In the genomic region with DNA sequence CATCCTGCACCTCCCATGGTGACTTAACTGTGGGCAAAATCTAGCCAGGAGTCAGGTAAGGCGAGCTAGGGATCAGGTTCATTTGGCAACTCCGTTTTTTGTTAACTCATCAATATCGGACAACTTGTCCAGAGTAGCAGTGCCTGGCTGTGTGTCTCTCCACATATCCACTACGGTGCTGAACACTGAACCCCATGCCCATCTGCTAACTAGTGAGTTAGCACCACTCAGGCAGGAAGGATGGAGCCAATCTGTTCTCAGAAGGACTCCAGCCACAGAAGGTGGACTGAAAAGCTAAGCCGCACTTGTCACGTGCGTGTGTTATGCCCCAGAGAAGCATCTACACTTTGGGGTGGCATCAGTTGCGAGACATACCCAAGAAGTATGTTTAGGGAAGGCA, we compare ENCODE assay signal across 16 mouse cellular contexts.
DNase-seq lines count a peak whose midpoint lies in the region; ATAC-seq and TF ChIP-seq lines count a peak whose summit lies in the region.
"Had no signal": no experiment of that assay in that cellular context is flagged by ENCODE, and none has a peak within 500 bp of the region (broad histone marks: within the 10 kb centered on the region; RNA-seq: fewer than 3 reads in every experiment).

No protein-coding gene starts in this region.

- no peaks in the 10 kb centered on the region for H3K9me3 ChIP-seq in hindbrain, embryonic 10.5 days
- H3K9me3 ChIP-seq in hindbrain, embryonic 16.5 days (ENCODE audit: control insufficient read depth, low read length), result no peaks in the 10 kb centered on the region
- no peaks in the 10 kb centered on the region for H3K9me3 ChIP-seq in embryonic facial prominence, embryonic 12.5 days
- H3K9me3 ChIP-seq in limb, embryonic 15.5 days, result no peaks in the 10 kb centered on the region
- H3K9me3 ChIP-seq: forebrain, embryonic 10.5 days; heart, embryonic 10.5 days; liver, embryonic 13.5 days; midbrain, embryonic 12.5 days had no signal

- no peaks in the 10 kb centered on the region; the same call in 1 of the 2 replicates for H3K27me3 ChIP-seq in hindbrain, embryonic 10.5 days (ENCODE audit: insufficient read depth, poor library complexity, severe bottlenecking)
- no peaks in the 10 kb centered on the region for H3K27me3 ChIP-seq in hindbrain, embryonic 16.5 days (replicated peaks; ENCODE audit: control insufficient read depth, insufficient read depth, low read length)
- no peaks in the 10 kb centered on the region for H3K27me3 ChIP-seq in embryonic facial prominence, embryonic 12.5 days
- peaks cover 36% of the 10 kb centered on the region for H3K27me3 ChIP-seq in limb, embryonic 15.5 days
- H3K27me3 ChIP-seq: liver, embryonic 13.5 days; midbrain, embryonic 12.5 days had no signal

- no peak for ATAC-seq in hindbrain, embryonic 16.5 days
- ATAC-seq in embryonic facial prominence, embryonic 12.5 days (ENCODE audit: insufficient number of reproducible peaks, insufficient read depth, low FRiP score, low TSS enrichment), result no peak
- no peak for ATAC-seq in limb, embryonic 15.5 days (ENCODE audit: insufficient number of reproducible peaks, low FRiP score, low TSS enrichment, low read depth)
- ATAC-seq: Patski had no signal

- no peak overlapping the region for H3K4me2 ChIP-seq in hindbrain, embryonic 16.5 days (ENCODE audit: low read length)
- no peak overlapping the region for H3K4me2 ChIP-seq in embryonic facial prominence, embryonic 12.5 days (replicated peaks)
- H3K4me2 ChIP-seq in limb, embryonic 15.5 days, result no peak overlapping the region
- H3K4me2 ChIP-seq: liver, embryonic 13.5 days; midbrain, embryonic 12.5 days had no signal

- H3K4me1 ChIP-seq in hindbrain, embryonic 10.5 days (replicated peaks), result peaks cover 24% of the 10 kb centered on the region
- H3K4me1 ChIP-seq in hindbrain, embryonic 16.5 days (ENCODE audit: control insufficient read depth, insufficient read depth, low read depth, low read length), result peaks cover 2% of the 10 kb centered on the region
- H3K4me1 ChIP-seq in embryonic facial prominence, embryonic 12.5 days, result peaks cover 6% of the 10 kb centered on the region; the same call in 1 of the 2 replicates
- peaks cover 14% of the 10 kb centered on the region; the same call in 1 of the 2 replicates for H3K4me1 ChIP-seq in limb, embryonic 15.5 days
- H3K4me1 ChIP-seq: liver, embryonic 13.5 days had no signal

- peak overlapping the region; percentile 76 for H3K27ac ChIP-seq in hindbrain, embryonic 10.5 days
- no peak overlapping the region for H3K27ac ChIP-seq in hindbrain, embryonic 16.5 days (ENCODE audit: low read depth, low read length)
- no peak overlapping the region for H3K27ac ChIP-seq in left cerebral cortex, adult 2 months
- H3K27ac ChIP-seq in embryonic facial prominence, embryonic 12.5 days, result peak overlapping the region; percentile 69
- peak overlapping the region; percentile 57; the same call in 1 of the 2 replicates for H3K27ac ChIP-seq in limb, embryonic 15.5 days
- H3K27ac ChIP-seq: heart, embryonic 10.5 days; liver, embryonic 13.5 days; midbrain, embryonic 12.5 days had no signal

- 85% methylated on average over 8 of the region's 8 CpGs for WGBS in hindbrain, embryonic 10.5 days
- 82% methylated on average over 8 of the region's 8 CpGs for WGBS in hindbrain, embryonic 16.5 days
- WGBS in embryonic facial prominence, embryonic 12.5 days, result 88% methylated on average over 8 of the region's 8 CpGs
- WGBS in limb, embryonic 15.5 days, result 89% methylated on average over 8 of the region's 8 CpGs

- H3K9ac ChIP-seq in hindbrain, embryonic 16.5 days (ENCODE audit: low read depth, low read length), result no peak overlapping the region
- H3K9ac ChIP-seq in embryonic facial prominence, embryonic 12.5 days, result no peak overlapping the region
- no peak overlapping the region for H3K9ac ChIP-seq in limb, embryonic 15.5 days
- H3K9ac ChIP-seq: liver, embryonic 13.5 days; midbrain, embryonic 12.5 days had no signal

- TF ChIP-seq CTCF in left cerebral cortex, adult 2 months (IDR thresholded peaks at IDR 0.05), result no peak

- no peak overlapping the region for H3K4me3 ChIP-seq in hindbrain, embryonic 10.5 days
- H3K4me3 ChIP-seq in hindbrain, embryonic 16.5 days (ENCODE audit: low read length), result no peak overlapping the region
- H3K4me3 ChIP-seq in left cerebral cortex, adult 2 months, result no peak overlapping the region
- H3K4me3 ChIP-seq in embryonic facial prominence, embryonic 12.5 days, result no peak overlapping the region
- H3K4me3 ChIP-seq in limb, embryonic 15.5 days, result no peak overlapping the region
- H3K4me3 ChIP-seq: forebrain, embryonic 10.5 days; heart, embryonic 10.5 days; liver, embryonic 13.5 days; midbrain, embryonic 12.5 days had no signal

- DNase-seq in hindbrain, embryonic 10.5 days (ENCODE audit: low spot score), result no peak
- peak; percentile 21 for DNase-seq in left cerebral cortex, postnatal 4 days
- no peak for DNase-seq in left cerebral cortex, adult 2 months (ENCODE audit: extremely low spot score in 1 of 2, low spot score in 2 of 2)
- no peak for DNase-seq in urinary bladder, adult 18-20 months (ENCODE audit: low spot score in 2 of 2)
- DNase-seq: adrenal gland, postnatal 36 days; kidney, adult 9 months; liver, embryonic 13.5 days; lung, adult 2 months; lung, postnatal 14 days had no signal

- no peaks in the 10 kb centered on the region for H3K36me3 ChIP-seq in hindbrain, embryonic 10.5 days
- no peaks in the 10 kb centered on the region for H3K36me3 ChIP-seq in hindbrain, embryonic 16.5 days (ENCODE audit: control insufficient read depth, insufficient read depth, low read length)
- H3K36me3 ChIP-seq in embryonic facial prominence, embryonic 12.5 days, result no peaks in the 10 kb centered on the region
- H3K36me3 ChIP-seq in limb, embryonic 15.5 days, result no peaks in the 10 kb centered on the region
- H3K36me3 ChIP-seq: forebrain, embryonic 10.5 days; heart, embryonic 10.5 days; liver, embryonic 13.5 days; midbrain, embryonic 12.5 days had no signal

- intact Hi-C loops in left cerebral cortex, postnatal 4 days (cut with DNase I), result loop anchor here (2.0 to 5.0 kb wide), 3 partner anchors 128 to 259 kb away; no protein-coding TSS in a partner anchor
- intact Hi-C loops in left cerebral cortex, adult 2 months (cut with DNase I), result no loop called here

Comparison
In these comparisons a context has a peak if more than half of its experiments do, and no peak if none do; other contexts are left out.
1. H3K27ac ChIP-seq: peak in hindbrain, embryonic 10.5 days (single experiment), embryonic facial prominence, embryonic 12.5 days (single experiment) and limb, embryonic 15.5 days (single experiment); none in hindbrain, embryonic 16.5 days (single experiment) and left cerebral cortex, adult 2 months (single experiment).